Comparison of ENCODE assay signal across 8 mouse cellular contexts in genomic region chr19:3323201-3323621, GRCm38 (mm10). TPM values are rescaled to one million over a fixed set of nuclear protein-coding genes. Genes with fewer than 3 reads are reported as not detected.
A peak's percentile ranks its signal among the peaks of the same experiment; 100 is the strongest.
DNase-seq lines count a peak whose midpoint lies in the region; ATAC-seq and TF ChIP-seq lines count a peak whose summit lies in the region.

No protein-coding gene starts in this region.

- TF ChIP-seq CTCF in bone marrow, adult 2 months (IDR thresholded peaks at IDR 0.05; ENCODE audit: control insufficient read depth, insufficient read depth, low read length), result no peak

- H3K27ac ChIP-seq in bone marrow, adult 2 months (ENCODE audit: control insufficient read depth, insufficient read depth, low read depth, low read length, poor library complexity), result peak overlapping the region; percentile 77
- H3K27ac ChIP-seq in embryonic facial prominence, embryonic 14.5 days (replicated peaks; ENCODE audit: low read depth, low read length), result no peak overlapping the region; the same call in 1 of the 2 replicates
- H3K27ac ChIP-seq in liver, embryonic 12.5 days, result peak overlapping the region; percentile 87
- no peak overlapping the region for H3K27ac ChIP-seq in stomach, embryonic 14.5 days (ENCODE audit: low read length)

- peaks cover 13% of the 10 kb centered on the region; the same call in 1 of the 2 replicates for H3K27me3 ChIP-seq in embryonic facial prominence, embryonic 14.5 days (replicated peaks; ENCODE audit: control insufficient read depth, insufficient read depth, low read length)
- H3K27me3 ChIP-seq in liver, embryonic 12.5 days (replicated peaks), result no peaks in the 10 kb centered on the region
- H3K27me3 ChIP-seq in myocyte (ENCODE audit: control insufficient read depth, insufficient read depth, insufficient read length), result no peaks in the 10 kb centered on the region
- H3K27me3 ChIP-seq in stomach, embryonic 14.5 days (ENCODE audit: control insufficient read depth, insufficient read depth, low read length), result no peaks in the 10 kb centered on the region

- H3K9ac ChIP-seq in embryonic facial prominence, embryonic 14.5 days (ENCODE audit: low read depth, low read length), result peak overlapping the region; percentile 55
- H3K9ac ChIP-seq in liver, embryonic 12.5 days, result peak overlapping the region; percentile 79
- no peak overlapping the region; the same call in 1 of the 2 replicates for H3K9ac ChIP-seq in stomach, embryonic 14.5 days (replicated peaks; ENCODE audit: low read depth, low read length)

- H3K36me3 ChIP-seq in embryonic facial prominence, embryonic 14.5 days (ENCODE audit: control insufficient read depth, insufficient read depth, low read length), result no peaks in the 10 kb centered on the region
- H3K36me3 ChIP-seq in liver, embryonic 12.5 days, result no peaks in the 10 kb centered on the region
- no peaks in the 10 kb centered on the region for H3K36me3 ChIP-seq in myocyte (ENCODE audit: control insufficient read depth, insufficient read depth)
- no peaks in the 10 kb centered on the region for H3K36me3 ChIP-seq in stomach, embryonic 14.5 days (ENCODE audit: control insufficient read depth, insufficient read depth, low read length)

- no peaks in the 10 kb centered on the region for H3K9me3 ChIP-seq in embryonic facial prominence, embryonic 14.5 days (ENCODE audit: control insufficient read depth, low read length)
- no peaks in the 10 kb centered on the region for H3K9me3 ChIP-seq in liver, embryonic 12.5 days (replicated peaks)
- no peaks in the 10 kb centered on the region for H3K9me3 ChIP-seq in stomach, embryonic 14.5 days (ENCODE audit: control insufficient read depth, low read depth, low read length)

- H3K4me3 ChIP-seq in bone marrow, adult 2 months (replicated peaks; ENCODE audit: control insufficient read depth, low read depth, low read length), result peak overlapping the region; percentile 91
- H3K4me3 ChIP-seq in embryonic facial prominence, embryonic 14.5 days (ENCODE audit: low read depth, low read length), result peak overlapping the region; percentile 54
- peak overlapping the region; percentile 70 for H3K4me3 ChIP-seq in liver, embryonic 12.5 days
- peak overlapping the region; percentile 49 for H3K4me3 ChIP-seq in myocyte
- H3K4me3 ChIP-seq in stomach, embryonic 14.5 days (ENCODE audit: low read depth, low read length), result peak overlapping the region; percentile 52

- H3K4me1 ChIP-seq in bone marrow, adult 2 months (ENCODE audit: control insufficient read depth, insufficient read depth, low read length), result peaks cover 6% of the 10 kb centered on the region
- peaks cover 16% of the 10 kb centered on the region for H3K4me1 ChIP-seq in embryonic facial prominence, embryonic 14.5 days (ENCODE audit: control insufficient read depth, insufficient read depth, low read length)
- H3K4me1 ChIP-seq in liver, embryonic 12.5 days, result peaks cover 62% of the 10 kb centered on the region
- peaks cover 30% of the 10 kb centered on the region; the same call in 1 of the 2 replicates for H3K4me1 ChIP-seq in stomach, embryonic 14.5 days (ENCODE audit: control insufficient read depth, insufficient read depth, low read length)

- peak overlapping the region; percentile 88 for H3K4me2 ChIP-seq in embryonic facial prominence, embryonic 14.5 days (ENCODE audit: low read depth, low read length)
- H3K4me2 ChIP-seq in liver, embryonic 12.5 days, result peak overlapping the region; percentile 100
- peak overlapping the region; percentile 99 for H3K4me2 ChIP-seq in myocyte (ENCODE audit: low read depth)
- H3K4me2 ChIP-seq in stomach, embryonic 14.5 days (replicated peaks; ENCODE audit: low read depth, low read length), result peak overlapping the region; percentile 98

- peak; percentile 79 for ATAC-seq in embryonic facial prominence, embryonic 14.5 days (ENCODE audit: low read depth)
- ATAC-seq in liver, embryonic 12.5 days, result peak; percentile 89
- ATAC-seq in stomach, embryonic 14.5 days (ENCODE audit: insufficient number of reproducible peaks, insufficient read depth, low FRiP score, low read depth), result peak; percentile 84

- peak overlapping the region; percentile 3 for H3ac ChIP-seq in myocyte (ENCODE audit: control insufficient read depth, insufficient read length)

- TF ChIP-seq POLR2A in bone marrow, adult 2 months (IDR thresholded peaks at IDR 0.05; ENCODE audit: borderline replicate concordance, control insufficient read depth, low read depth, low read length), result peak; percentile 93
- TF ChIP-seq POLR2A in myocyte (IDR thresholded peaks at IDR 0.05; ENCODE audit: insufficient read length, low read depth), result peak; percentile 95

- 2% methylated on average over 47 of the region's 47 CpGs for WGBS in bone marrow, adult 2 months
- 0% methylated on average over 24 of the region's 47 CpGs for WGBS in embryonic facial prominence, embryonic 14.5 days
- under 1% methylated on average over 47 of the region's 47 CpGs for WGBS in liver, embryonic 12.5 days (ENCODE audit: insufficient replicate concordance)
- 1% methylated on average over 46 of the region's 47 CpGs for WGBS in stomach, embryonic 14.5 days

- H3K79me2 ChIP-seq in myocyte (ENCODE audit: control insufficient read depth, insufficient read depth), result peaks cover 3% of the 10 kb centered on the region

- DNase-seq in B cell, adult 2 months, result peak; percentile 79 to 83
- peak; percentile 84 for DNase-seq in embryonic facial prominence, embryonic 14.5 days (ENCODE audit: low spot score)
- peak; percentile 83 for DNase-seq in heart, adult 8-10 months (ENCODE audit: low spot score)
- DNase-seq in kidney, adult 8-10 months, result peak; percentile 88 to 89

TF ChIP-seq in myocyte, 11 proteins besides CTCF, POLR2A, EP300 and RAD21:
- TF ChIP-seq TCF3 (IDR thresholded peaks at IDR 0.05; ENCODE audit: insufficient read length, low read depth) (no peak), E2F4 (IDR thresholded peaks at IDR 0.05; ENCODE audit: insufficient read depth) (no peak), MYOD1 (IDR thresholded peaks at IDR 0.05; ENCODE audit: control insufficient read depth in 1 of 3, insufficient read length in 2 of 3, low read depth in 2 of 3) (peak in 1 of 3 experiments; percentile 22), MYOG (IDR thresholded peaks at IDR 0.05; ENCODE audit: control insufficient read depth in 1 of 3, insufficient read depth in 1 of 3, insufficient read length in 2 of 3, low read depth in 2 of 3) (peak in 1 of 3 experiments; percentile 28), MAX (IDR thresholded peaks at IDR 0.05; ENCODE audit: low read depth) (no peak), TCF12 (IDR thresholded peaks at IDR 0.05; ENCODE audit: insufficient read depth, poor library complexity, severe bottlenecking) (no peak), USF1 (IDR thresholded peaks at IDR 0.05; ENCODE audit: low read depth) (no peak), REST (IDR thresholded peaks at IDR 0.05; ENCODE audit: insufficient read depth, insufficient read length) (no peak), POLR2AphosphoS2 (IDR thresholded peaks at IDR 0.05; ENCODE audit: insufficient read length, low read depth) (peak; percentile 69)

RNA-seq across cellular contexts. Expression of gene Cpt1a, which starts 1.1 kb away (rescaled TPM):
- 11.5 and 27.9 TPM in 2 replicates for polyA plus RNA-seq in bone marrow, adult 2 months (2011; ENCODE audit: insufficient read depth, insufficient read length, low replicate concordance, missing spikeins)
- polyA plus RNA-seq in embryonic facial prominence, embryonic 14.5 days (2014; fragmentation: Nextera tagmentation; extraction: Ambion mirVana), result 16.5 and 24.9 TPM in 2 replicates
- total RNA-seq in heart, adult 8-10 months (2022), result 10 to 100 TPM; 46.3 to 65.6 (median 57.4) TPM
- 7.0 and 8.3 TPM in 2 replicates for polyA plus RNA-seq in liver, embryonic 12.5 days (2016; fragmentation: Nextera tagmentation; extraction: Ambion mirVana)
- 13.5 TPM for polyA plus RNA-seq in myocyte (2012; fragmentation: generic; extraction: Trizol)
- 21.4 and 25.2 TPM in 2 replicates for polyA plus RNA-seq in stomach, embryonic 14.5 days (2014; fragmentation: Nextera tagmentation; extraction: Ambion mirVana)

RNA-seq across cellular contexts. Expression of gene Ighmbp2, which starts 40.4 kb away (rescaled TPM):
- 1.8 and 5.5 TPM in 2 replicates for polyA plus RNA-seq in bone marrow, adult 2 months (2011; ENCODE audit: insufficient read depth, insufficient read length, low replicate concordance, missing spikeins)
- 8.1 and 8.6 TPM in 2 replicates for polyA plus RNA-seq in embryonic facial prominence, embryonic 14.5 days (2014; fragmentation: Nextera tagmentation; extraction: Ambion mirVana)
- total RNA-seq in heart, adult 8-10 months (2022), result 1 to 10 TPM; 2.6 to 3.3 (median 3.2) TPM
- 5.1 and 5.7 TPM in 2 replicates for polyA plus RNA-seq in liver, embryonic 12.5 days (2016; fragmentation: Nextera tagmentation; extraction: Ambion mirVana)
- 6.3 TPM for polyA plus RNA-seq in myocyte (2012; fragmentation: generic; extraction: Trizol)
- polyA plus RNA-seq in stomach, embryonic 14.5 days (2014; fragmentation: Nextera tagmentation; extraction: Ambion mirVana), result 7.9 and 9.1 TPM in 2 replicates

RNA-seq across cellular contexts. Expression of gene Mrpl21, which starts 40.5 kb away (rescaled TPM):
- 33.0 and 39.3 TPM in 2 replicates for polyA plus RNA-seq in bone marrow, adult 2 months (2011; ENCODE audit: insufficient read depth, insufficient read length, low replicate concordance, missing spikeins)
- polyA plus RNA-seq in embryonic facial prominence, embryonic 14.5 days (2014; fragmentation: Nextera tagmentation; extraction: Ambion mirVana), result 110 and 116 TPM in 2 replicates
- total RNA-seq in heart, adult 8-10 months (2022), result 10 to 100 TPM; 83.4 to 88.5 (median 86.9) TPM
- polyA plus RNA-seq in liver, embryonic 12.5 days (2016; fragmentation: Nextera tagmentation; extraction: Ambion mirVana), result 95.7 and 99.8 TPM in 2 replicates
- polyA plus RNA-seq in myocyte (2012; fragmentation: generic; extraction: Trizol), result 81.2 TPM
- polyA plus RNA-seq in stomach, embryonic 14.5 days (2014; fragmentation: Nextera tagmentation; extraction: Ambion mirVana), result 130 and 134 TPM in 2 replicates

Comparison
In these comparisons a context has a peak if more than half of its experiments do, and no peak if none do; other contexts are left out.
1. H3K27ac ChIP-seq: peak in bone marrow, adult 2 months (single experiment) and liver, embryonic 12.5 days (single experiment); none in embryonic facial prominence, embryonic 14.5 days (single experiment) and stomach, embryonic 14.5 days (single experiment).
2. Peak in every context shown above with its lines, with median percentiles within 50 percentile points of each other: DNase-seq, H3K4me3 ChIP-seq, ATAC-seq and H3K4me2 ChIP-seq.